Mouse (Mus musculus) hindlimb bud, embryonic 11.5 days (tissue): ENCODE measurements around the gene Pcca.
"Not testable (repeated sequence)": the region's sequence is repeated elsewhere in the genome, so short reads cannot be mapped to it uniquely, and the experiment has no call there.

Experiments used
- DNase-seq: peaks from one replicate; pipeline ENCODE4 v3.0.0-alpha.2; 2012; ENCODE audit warnings: low read depth, low spot score; ENCODE audit errors: extremely low spot score

The Pcca gene

GRCm38 (mm10) chr14:122557353-122557752 lies 23.2 kb downstream of the Pcca start:
- no peak for DNase-seq

GRCm38 (mm10) chr14:122560893-122561452 lies 26.8 kb downstream of the Pcca start:
- not testable (repeated sequence) for DNase-seq

- no peak for DNase-seq
Measured at GRCm38 (mm10) chr14:122570862-122571261, 36.7 kb downstream of the Pcca start.

- no peak for DNase-seq
Measured at GRCm38 (mm10) chr14:122574064-122574751, 40.1 kb downstream of the Pcca start.

DNA sequence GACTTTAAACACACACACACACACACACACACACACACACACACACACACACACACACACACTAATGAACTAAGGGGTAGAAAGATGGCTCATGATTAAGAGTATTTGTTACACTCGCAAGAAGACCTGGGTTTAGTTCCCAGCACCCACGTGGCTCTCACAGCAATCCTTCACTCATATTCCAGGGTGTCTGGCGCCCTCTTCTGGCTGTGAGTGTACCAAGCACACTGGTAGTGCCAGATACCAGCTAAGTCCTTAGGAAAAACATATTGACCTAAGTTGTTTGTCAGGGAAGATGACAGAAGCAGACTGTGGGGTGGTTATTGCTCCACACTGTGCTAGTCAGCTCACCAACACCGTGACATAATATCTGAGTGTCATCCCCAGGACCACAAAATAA lies 43.7 kb downstream of the Pcca start:
- no peak for DNase-seq

DNA sequence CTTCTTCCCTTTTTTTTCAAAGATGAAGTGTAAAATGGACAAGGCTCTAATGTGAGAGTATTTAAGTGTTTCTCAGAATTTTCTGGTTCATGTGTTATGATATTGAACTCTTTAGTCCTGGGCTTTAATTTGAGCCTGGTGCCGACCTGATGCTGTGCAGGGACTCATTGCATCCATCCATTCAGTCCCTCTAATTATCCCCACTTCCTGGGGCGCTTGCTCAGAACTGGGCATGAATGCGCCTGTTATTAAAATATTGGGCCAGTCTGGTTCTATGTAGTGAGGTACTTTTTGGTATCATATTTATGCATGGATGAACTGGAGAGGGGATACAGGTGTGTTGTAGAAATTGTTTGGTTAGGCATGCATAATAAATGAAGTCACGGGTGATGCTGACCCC lies 47.9 kb downstream of the Pcca start:
- DNase-seq = no peak

DNA sequence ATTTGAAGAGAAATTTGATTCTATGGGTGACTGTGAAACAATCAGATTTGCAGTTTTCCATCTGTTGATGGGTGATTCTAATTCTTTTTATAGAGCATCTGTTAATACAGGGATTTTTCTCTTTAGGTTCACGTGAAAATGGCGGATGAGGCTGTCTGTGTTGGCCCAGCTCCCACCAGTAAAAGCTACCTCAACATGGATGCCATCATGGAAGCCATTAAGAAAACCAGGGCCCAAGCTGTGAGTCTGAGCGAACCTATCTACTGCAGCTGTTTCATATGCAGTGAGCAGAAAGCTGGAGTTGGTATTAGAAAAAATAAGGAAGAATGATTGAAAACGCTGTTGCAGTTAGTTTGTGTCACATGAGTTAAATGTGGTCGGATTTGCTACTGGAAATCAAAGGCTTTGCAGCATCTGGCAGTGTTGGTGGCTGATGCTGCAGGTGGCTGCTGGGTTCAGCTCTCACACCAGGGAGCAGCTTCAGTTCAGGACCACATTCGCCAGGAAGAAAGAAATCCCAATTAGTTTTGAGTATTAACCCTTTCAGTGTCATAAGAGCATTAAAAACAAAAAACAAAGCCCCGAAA lies 48.5 kb downstream of the Pcca start:
- DNase-seq = peak; percentile 61

GRCm38 (mm10) chr14:122584087-122584486 lies 50.0 kb downstream of the Pcca start:
- DNase-seq = not testable (repeated sequence)

DNA sequence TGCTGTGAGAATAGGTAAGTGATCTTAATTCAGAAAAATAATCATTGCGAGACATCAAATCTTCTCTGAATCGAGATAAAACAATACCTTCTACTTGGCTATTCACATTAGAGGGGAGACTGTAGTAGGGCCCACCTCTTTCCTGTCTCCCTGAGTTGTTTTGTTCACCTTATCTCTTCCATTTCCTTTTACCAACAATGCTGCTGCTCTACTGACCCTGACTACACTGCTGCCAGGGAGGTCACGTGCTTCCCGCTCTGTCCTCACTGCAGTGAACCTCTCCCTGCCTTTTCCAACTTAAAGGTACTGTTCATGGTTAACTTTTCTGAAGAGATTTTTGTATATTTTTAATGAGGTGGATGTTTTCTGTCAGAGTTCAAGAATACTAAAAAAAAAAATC lies 52.8 kb downstream of the Pcca start:
- DNase-seq = no peak

GRCm38 (mm10) chr14:122597534-122597933 lies 63.4 kb downstream of the Pcca start:
- DNase-seq = no peak

GRCm38 (mm10) chr14:122598802-122599201 lies 64.7 kb downstream of the Pcca start:
- no peak for DNase-seq

DNA sequence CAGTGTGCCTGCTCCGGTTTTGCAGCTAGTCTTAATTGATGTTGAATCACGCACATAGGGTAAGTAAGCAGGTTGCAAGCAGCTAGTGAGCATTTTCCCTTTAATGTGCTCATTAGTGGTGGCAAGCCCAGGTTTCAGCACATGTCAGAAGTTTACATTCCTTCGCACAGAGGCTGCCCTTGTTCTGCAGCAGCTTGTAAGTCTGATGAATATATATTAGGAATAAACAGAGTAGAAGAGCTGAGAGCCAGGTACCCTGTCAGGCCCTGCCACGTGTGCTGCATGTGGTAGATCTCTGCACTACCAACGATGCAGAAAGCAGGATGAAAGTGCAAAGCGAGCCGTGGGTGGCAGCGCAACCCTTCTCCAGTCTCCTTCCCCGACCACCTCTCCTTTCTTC lies 65.7 kb downstream of the Pcca start:
- DNase-seq = no peak

DNA sequence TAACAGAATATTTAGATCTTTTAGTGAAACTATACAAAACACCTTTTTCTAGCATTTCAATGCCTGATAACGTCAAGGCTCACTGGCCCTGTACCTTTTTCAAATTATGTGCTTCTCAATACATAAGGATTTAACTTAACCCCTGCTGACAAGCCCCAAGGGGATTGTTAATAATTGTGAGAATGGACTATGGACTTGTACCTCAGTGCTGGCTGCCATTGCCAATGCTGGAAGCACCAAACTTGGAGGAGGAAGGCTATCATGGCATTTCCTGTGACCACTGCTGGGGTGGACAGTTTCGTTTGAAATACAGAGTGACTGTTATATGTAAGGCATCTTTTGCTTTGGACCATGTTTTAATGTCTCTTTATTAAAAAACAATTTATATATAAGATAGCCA lies 68.6 kb downstream of the Pcca start:
- no peak for DNase-seq

GRCm38 (mm10) chr14:122606499-122606898 lies 72.4 kb downstream of the Pcca start:
- DNase-seq = no peak

DNA sequence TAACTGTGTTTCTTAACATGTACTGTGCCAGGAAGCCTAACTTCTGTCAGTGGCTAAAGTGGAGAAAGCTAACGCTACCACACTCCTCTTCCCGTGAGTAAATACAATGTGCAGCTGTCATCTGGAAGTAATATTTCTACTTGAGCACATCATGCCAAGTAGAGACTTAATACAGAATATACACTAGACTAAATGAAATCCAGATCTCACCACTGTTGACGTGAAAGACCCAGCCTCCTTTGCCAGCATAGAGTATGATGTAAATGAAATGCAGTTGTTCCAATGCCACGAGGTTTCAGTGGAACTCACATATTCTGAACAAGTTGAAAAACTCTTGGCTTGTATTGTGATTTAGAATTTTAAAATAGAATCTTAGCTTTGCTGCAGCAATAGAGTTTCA lies 73.3 kb downstream of the Pcca start:
- DNase-seq = no peak

- DNase-seq = no peak
Measured at GRCm38 (mm10) chr14:122608323-122608722, 74.2 kb downstream of the Pcca start.

GRCm38 (mm10) chr14:122611035-122611434 lies 76.9 kb downstream of the Pcca start:
- no peak for DNase-seq

GRCm38 (mm10) chr14:122612317-122612716 lies 78.2 kb downstream of the Pcca start:
- no peak for DNase-seq

DNA sequence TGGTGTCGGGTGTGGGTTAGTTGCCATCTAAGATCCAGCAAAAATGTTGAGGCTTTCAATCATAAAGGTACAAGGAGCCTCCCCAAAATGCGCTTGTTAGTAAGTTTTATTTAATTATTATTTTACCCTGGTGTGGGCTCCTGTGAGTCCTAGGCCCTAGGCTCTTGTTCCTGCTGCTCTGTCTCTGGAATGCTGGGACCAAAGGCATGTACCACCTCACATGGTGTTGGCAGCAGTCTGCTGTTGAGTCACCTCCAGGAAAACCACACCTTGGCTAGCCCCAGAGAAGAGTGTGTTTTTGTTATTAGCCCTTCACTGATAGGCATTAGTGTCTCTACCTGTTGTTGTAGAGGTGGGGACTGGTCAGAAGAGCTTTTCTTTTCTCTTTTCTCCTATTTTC lies 83.5 kb downstream of the Pcca start:
- DNase-seq = no peak

GRCm38 (mm10) chr14:122633416-122633815 lies 99.3 kb downstream of the Pcca start:
- no peak for DNase-seq

- DNase-seq = peak; percentile 41
Measured at GRCm38 (mm10) chr14:122636601-122637000, 102.5 kb downstream of the Pcca start.

DNA sequence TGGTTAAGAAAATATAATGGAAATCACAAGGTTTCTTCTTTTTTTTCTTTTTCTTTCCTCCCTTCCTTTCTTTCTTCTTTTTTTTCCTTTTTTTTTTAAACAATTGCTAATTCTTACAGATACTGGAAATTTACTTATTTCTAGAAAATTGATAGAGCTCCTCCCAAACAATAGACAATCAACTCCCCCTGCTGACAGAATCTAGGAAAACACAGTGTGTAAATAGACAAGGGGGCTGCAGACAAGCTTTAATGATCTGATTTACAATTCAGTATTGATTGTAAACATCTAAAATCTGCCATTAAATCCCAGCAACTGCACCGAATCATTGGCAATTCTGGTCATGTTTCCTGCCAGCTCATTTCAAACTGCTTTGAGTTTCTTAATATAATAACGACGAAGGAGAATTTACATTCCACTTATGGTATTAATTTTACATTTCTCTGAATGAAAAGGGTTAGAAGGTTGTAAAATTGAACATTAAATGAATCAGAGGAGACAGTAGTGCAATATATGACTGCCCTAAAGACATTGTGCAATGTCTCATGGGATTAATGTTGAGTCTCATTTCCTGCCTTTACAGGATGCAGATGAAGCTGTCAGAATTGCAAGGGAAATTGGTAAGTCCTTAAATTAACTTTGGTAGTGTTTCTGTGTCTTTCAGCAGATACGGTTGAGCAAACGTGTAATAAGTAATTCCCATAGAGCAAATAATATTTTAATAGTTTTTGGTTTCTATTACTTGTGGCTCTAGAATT lies 103.9 kb downstream of the Pcca start:
- peak; percentile 35 for DNase-seq
